Mouse (Mus musculus): ENCODE measurements around the gene Rab6b. TPM values are rescaled to one million over a fixed set of nuclear protein-coding genes. Genes with fewer than 3 reads are reported as not detected.

Gene Rab6b
- 0.13 and 0.27 TPM in 2 replicates for polyA plus RNA-seq (2015; fragmentation: Nextera tagmentation; extraction: Ambion mirVana)

DNA sequence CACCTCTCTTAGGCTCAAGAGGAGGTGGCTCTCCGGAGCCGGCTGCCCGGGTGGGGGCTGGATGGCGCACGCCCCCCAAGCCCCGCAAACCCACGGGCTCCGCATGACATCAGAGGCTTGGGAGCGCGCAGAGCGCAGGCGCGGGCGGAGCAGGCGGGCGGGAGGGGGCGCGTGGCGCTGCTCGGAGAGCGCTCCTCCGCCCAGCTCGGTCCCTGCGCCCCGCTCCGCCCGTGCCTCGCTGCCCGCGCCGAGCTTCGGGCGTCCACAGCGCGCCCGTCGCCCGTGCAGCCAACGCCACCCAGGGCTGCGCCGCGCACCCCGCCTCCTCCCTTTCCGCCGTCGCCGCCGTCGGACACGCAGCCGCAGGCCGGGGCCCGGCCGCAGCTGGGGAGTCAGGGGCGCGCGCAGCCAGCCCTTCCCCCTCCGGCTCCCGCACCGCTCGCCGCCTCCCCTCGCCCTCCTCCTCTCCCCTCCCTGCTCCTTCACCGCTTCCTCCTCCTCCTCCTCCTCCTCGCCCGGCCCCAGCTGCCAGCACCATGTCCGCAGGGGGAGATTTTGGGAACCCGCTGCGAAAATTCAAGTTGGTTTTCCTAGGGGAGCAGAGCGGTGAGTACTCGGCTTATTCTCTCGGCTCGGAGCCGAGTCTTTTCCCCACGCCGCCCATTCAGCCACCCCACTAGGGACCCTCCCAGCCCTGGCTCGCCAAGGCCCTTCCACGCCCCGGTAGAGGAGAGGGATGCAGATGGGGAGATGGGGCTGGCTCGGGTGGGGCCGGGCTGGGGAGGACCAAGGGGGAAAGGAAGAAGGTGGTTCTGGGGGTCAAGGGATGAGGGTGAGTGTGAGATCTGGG is at the start of gene Rab6b:
Gene Rab6b, plus strand, starts transcription at position 167 of the 850 bp plus-strand sequence.
- Histone ChIP-seq H3K4me2 (ENCODE audit: low read depth, low read length) (peak within 1 kb of the TSS; percentile 76), H3K9me3 (replicated peaks; ENCODE audit: control insufficient read depth, low read length) (no peaks in the 10 kb centered on the region), H3K9ac (ENCODE audit: low read depth, low read length) (no peak within 1 kb of the TSS), H3K4me3 (ENCODE audit: low read depth, low read length) (peak within 1 kb of the TSS; percentile 54), H3K36me3 (ENCODE audit: control insufficient read depth, insufficient read depth) (no peaks in the 10 kb centered on the region), H3K27ac (ENCODE audit: low read length) (no peak within 1 kb of the TSS), H3K27me3 (ENCODE audit: control insufficient read depth, insufficient read depth, low read depth, low read length) (peaks cover 46% of the 10 kb centered on the region), H3K4me1 (ENCODE audit: control insufficient read depth, low read depth, low read length) (peaks cover 4% of the 10 kb centered on the region)
- whole genome bisulfite sequencing (ENCODE audit: insufficient replicate concordance) = under 1% methylated on average over 71 of the region's 81 CpGs
- no peak; the same call in 1 of the 2 replicates for ATAC-seq (ENCODE audit: low read depth)

DNA sequence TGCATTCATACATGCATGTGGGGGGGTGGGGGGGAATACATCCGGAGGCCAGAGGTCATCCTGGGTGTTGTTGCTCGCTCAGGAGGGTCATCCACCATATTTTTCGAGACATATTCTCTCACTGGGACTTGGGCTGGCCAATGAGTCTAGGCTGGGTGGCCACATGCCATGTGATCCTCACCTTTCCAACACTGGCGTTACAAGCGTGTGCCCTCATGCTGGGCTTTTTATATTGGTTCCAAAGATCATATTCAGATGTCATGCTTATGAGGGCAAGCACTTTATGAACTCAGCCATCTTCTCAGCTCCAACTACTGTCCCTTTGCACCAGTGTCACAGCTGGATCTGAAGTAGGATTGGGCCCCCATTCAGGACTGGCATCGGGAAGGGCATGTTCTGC is 48.0 kb upstream of the Rab6b start:
- Histone ChIP-seq H3K27me3 (ENCODE audit: control insufficient read depth, insufficient read depth, low read depth, low read length) (no peaks in the 10 kb centered on the region), H3K27ac (ENCODE audit: low read length) (no peak overlapping the region), H3K9me3 (replicated peaks; ENCODE audit: control insufficient read depth, low read length) (no peaks in the 10 kb centered on the region; the same call in 1 of the 2 replicates), H3K4me2 (ENCODE audit: low read depth, low read length) (no peak overlapping the region), H3K4me3 (ENCODE audit: low read depth, low read length) (no peak overlapping the region), H3K36me3 (ENCODE audit: control insufficient read depth, insufficient read depth) (no peaks in the 10 kb centered on the region), H3K4me1 (ENCODE audit: control insufficient read depth, low read depth, low read length) (no peaks in the 10 kb centered on the region), H3K9ac (ENCODE audit: low read depth, low read length) (no peak overlapping the region)
- no peak for ATAC-seq (ENCODE audit: low read depth)
- 67% methylated on average over 6 of the region's 6 CpGs for WGBS (ENCODE audit: insufficient replicate concordance)

DNA sequence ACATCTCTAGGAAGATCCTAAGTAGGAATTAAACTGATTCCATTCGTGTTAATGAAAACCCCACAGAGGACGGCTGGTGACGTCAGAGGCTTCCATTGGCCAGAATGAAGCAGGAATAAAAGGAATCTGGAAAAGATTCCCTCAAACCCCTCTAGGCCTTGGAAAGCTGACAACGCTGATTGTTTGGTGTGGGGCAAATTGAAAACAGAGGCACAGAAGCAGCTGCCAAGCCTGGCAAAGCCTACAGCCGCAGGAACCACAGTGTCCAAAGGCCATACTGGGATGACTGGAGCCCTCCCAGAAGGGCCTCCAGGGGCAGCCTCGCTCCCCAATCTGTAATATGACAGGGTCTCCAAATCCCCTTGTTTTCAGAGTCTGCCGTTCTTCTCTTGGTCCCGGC is 44.7 kb upstream of the Rab6b start:
- Histone ChIP-seq H3K4me2 (ENCODE audit: low read depth, low read length) (no peak overlapping the region), H3K36me3 (ENCODE audit: control insufficient read depth, insufficient read depth) (no peaks in the 10 kb centered on the region), H3K27me3 (ENCODE audit: control insufficient read depth, insufficient read depth, low read depth, low read length) (no peaks in the 10 kb centered on the region), H3K4me3 (ENCODE audit: low read depth, low read length) (no peak overlapping the region), H3K9me3 (replicated peaks; ENCODE audit: control insufficient read depth, low read length) (no peaks in the 10 kb centered on the region; the same call in 1 of the 2 replicates), H3K4me1 (ENCODE audit: control insufficient read depth, low read depth, low read length) (no peaks in the 10 kb centered on the region), H3K9ac (ENCODE audit: low read depth, low read length) (no peak overlapping the region), H3K27ac (ENCODE audit: low read length) (no peak overlapping the region)
- WGBS (ENCODE audit: insufficient replicate concordance) = 63% methylated on average over 8 of the region's 8 CpGs
- no peak for ATAC-seq (ENCODE audit: low read depth)

DNA sequence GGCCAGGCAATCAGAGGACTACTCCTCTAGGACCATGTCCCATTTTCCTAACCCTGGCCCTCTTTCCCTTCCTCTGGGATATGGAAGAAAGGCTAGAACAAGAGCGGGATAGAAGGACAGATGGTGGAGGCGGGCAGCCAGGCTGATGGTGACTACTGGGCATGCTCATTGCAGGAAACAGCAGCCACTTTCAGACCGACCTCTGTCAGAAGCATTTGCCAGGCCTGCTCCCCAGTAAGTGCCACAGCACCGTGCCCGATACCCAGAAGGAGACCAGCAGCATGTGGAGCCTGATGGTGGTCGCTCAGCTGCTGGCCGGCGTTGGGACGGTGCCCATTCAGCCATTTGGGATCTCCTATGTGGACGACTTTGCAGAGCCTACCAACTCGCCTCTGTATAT is 43.9 kb upstream of the Rab6b start:
- WGBS (ENCODE audit: insufficient replicate concordance) = 81% methylated on average over 11 of the region's 11 CpGs
- Histone ChIP-seq H3K4me3 (ENCODE audit: low read depth, low read length) (no peak overlapping the region), H3K27me3 (ENCODE audit: control insufficient read depth, insufficient read depth, low read depth, low read length) (no peaks in the 10 kb centered on the region), H3K9ac (ENCODE audit: low read depth, low read length) (no peak overlapping the region), H3K36me3 (ENCODE audit: control insufficient read depth, insufficient read depth) (no peaks in the 10 kb centered on the region), H3K27ac (ENCODE audit: low read length) (no peak overlapping the region), H3K9me3 (replicated peaks; ENCODE audit: control insufficient read depth, low read length) (no peaks in the 10 kb centered on the region; the same call in 1 of the 2 replicates), H3K4me1 (ENCODE audit: control insufficient read depth, low read depth, low read length) (no peaks in the 10 kb centered on the region), H3K4me2 (ENCODE audit: low read depth, low read length) (no peak overlapping the region)
- ATAC-seq (ENCODE audit: low read depth) = no peak

DNA sequence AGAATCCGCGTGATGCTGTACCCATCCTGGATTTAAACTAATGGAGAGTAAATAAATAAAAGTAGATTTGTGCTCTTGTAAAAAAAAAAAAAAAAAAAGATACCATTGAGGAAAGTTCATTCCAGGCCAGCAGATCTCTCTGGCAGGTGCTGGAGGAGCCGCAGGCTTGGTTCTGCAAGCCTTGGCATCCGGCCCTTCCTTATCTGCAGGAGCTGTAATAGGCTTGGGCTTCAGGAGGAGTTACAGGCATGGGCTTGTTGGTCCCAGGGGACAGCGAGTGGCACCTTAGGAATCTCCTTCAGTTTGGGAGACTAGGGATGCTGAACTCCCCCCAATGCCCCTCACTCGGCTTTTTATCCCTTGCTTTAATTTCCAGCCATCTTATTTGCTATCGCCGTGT is 42.8 kb upstream of the Rab6b start:
- 67% methylated on average over 8 of the region's 8 CpGs for WGBS (ENCODE audit: insufficient replicate concordance)
- Histone ChIP-seq H3K4me1 (ENCODE audit: control insufficient read depth, low read depth, low read length) (no peaks in the 10 kb centered on the region), H3K27me3 (ENCODE audit: control insufficient read depth, insufficient read depth, low read depth, low read length) (no peaks in the 10 kb centered on the region), H3K4me3 (ENCODE audit: low read depth, low read length) (no peak overlapping the region), H3K27ac (ENCODE audit: low read length) (no peak overlapping the region), H3K4me2 (ENCODE audit: low read depth, low read length) (no peak overlapping the region), H3K9ac (ENCODE audit: low read depth, low read length) (no peak overlapping the region), H3K9me3 (replicated peaks; ENCODE audit: control insufficient read depth, low read length) (no peaks in the 10 kb centered on the region; the same call in 1 of the 2 replicates), H3K36me3 (ENCODE audit: control insufficient read depth, insufficient read depth) (no peaks in the 10 kb centered on the region)
- ATAC-seq (ENCODE audit: low read depth) = no peak

DNA sequence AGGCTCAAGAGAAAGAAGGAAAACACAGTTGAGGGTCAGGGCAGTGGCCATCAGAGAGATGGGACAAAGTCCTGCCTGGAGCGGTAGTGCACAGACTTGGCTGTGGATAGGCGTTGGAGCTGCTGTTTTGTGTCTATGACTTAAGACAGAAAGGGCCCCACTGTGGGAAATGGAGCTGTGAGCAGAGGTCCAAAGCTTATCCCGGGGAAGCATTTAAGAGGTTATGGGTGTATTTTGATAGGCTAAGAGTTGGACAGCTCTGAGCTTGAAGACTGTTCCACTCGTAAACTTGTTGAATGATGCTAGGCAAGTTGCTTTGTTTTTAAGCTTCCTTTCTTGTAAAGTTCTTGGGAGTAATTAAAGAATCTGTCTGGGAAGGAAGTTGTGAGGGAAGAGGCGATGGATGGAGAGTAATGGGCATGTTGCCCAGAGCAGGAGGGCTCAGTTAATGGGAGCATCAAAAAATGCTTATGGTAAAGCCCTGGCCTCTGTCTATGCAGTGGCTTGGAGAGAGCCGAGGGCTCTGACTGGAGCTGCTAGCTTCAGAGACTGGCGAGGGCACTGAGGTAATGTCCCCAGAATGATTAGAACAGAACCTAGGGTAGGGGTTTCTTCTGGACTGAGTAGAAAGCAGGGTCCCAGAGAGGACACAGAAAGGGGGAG is 39.9 kb upstream of the Rab6b start:
- H3K4me3 ChIP-seq (ENCODE audit: low read depth, low read length) = no peak overlapping the region
- ATAC-seq (ENCODE audit: low read depth) = no peak
- H3K27ac ChIP-seq (ENCODE audit: low read length) = no peak overlapping the region
- H3K36me3 ChIP-seq (ENCODE audit: control insufficient read depth, insufficient read depth) = no peaks in the 10 kb centered on the region
- H3K27me3 ChIP-seq (ENCODE audit: control insufficient read depth, insufficient read depth, low read depth, low read length) = no peaks in the 10 kb centered on the region
- no peaks in the 10 kb centered on the region for H3K4me1 ChIP-seq (ENCODE audit: control insufficient read depth, low read depth, low read length)
- WGBS (ENCODE audit: insufficient replicate concordance) = 62% methylated on average over 7 of the region's 7 CpGs
- H3K9me3 ChIP-seq (replicated peaks; ENCODE audit: control insufficient read depth, low read length) = no peaks in the 10 kb centered on the region; the same call in 1 of the 2 replicates
- H3K4me2 ChIP-seq (ENCODE audit: low read depth, low read length) = no peak overlapping the region
- H3K9ac ChIP-seq (ENCODE audit: low read depth, low read length) = no peak overlapping the region

DNA sequence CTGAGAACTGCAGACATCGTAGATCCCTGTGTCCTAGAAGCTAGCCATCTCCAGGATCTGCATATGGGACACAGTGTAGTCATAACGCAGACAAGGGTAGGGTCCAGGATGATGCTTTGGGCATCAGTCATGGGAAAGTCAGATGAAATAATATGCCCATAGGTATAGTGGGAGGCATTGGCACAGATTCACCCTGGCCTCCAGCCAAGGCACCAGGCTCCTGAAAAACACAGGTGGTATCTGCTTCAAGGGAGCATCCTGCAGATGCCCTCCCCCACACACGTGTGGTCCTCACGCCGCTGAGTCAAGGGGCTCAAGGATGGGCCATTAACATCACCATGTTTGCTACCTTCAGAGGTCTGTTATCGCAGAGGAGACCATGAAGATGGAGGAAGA is 39.4 kb upstream of the Rab6b start:
- no peak overlapping the region for H3K27ac ChIP-seq (ENCODE audit: low read length)
- no peaks in the 10 kb centered on the region for H3K27me3 ChIP-seq (ENCODE audit: control insufficient read depth, insufficient read depth, low read depth, low read length)
- no peaks in the 10 kb centered on the region for H3K36me3 ChIP-seq (ENCODE audit: control insufficient read depth, insufficient read depth)
- no peaks in the 10 kb centered on the region for H3K9me3 ChIP-seq (replicated peaks; ENCODE audit: control insufficient read depth, low read length)
- H3K9ac ChIP-seq (ENCODE audit: low read depth, low read length) = no peak overlapping the region
- ATAC-seq (ENCODE audit: low read depth) = no peak
- H3K4me2 ChIP-seq (ENCODE audit: low read depth, low read length) = no peak overlapping the region
- no peak overlapping the region for H3K4me3 ChIP-seq (ENCODE audit: low read depth, low read length)
- no peaks in the 10 kb centered on the region for H3K4me1 ChIP-seq (ENCODE audit: control insufficient read depth, low read depth, low read length)
- WGBS (ENCODE audit: insufficient replicate concordance) = 78% methylated on average over 6 of the region's 6 CpGs

DNA sequence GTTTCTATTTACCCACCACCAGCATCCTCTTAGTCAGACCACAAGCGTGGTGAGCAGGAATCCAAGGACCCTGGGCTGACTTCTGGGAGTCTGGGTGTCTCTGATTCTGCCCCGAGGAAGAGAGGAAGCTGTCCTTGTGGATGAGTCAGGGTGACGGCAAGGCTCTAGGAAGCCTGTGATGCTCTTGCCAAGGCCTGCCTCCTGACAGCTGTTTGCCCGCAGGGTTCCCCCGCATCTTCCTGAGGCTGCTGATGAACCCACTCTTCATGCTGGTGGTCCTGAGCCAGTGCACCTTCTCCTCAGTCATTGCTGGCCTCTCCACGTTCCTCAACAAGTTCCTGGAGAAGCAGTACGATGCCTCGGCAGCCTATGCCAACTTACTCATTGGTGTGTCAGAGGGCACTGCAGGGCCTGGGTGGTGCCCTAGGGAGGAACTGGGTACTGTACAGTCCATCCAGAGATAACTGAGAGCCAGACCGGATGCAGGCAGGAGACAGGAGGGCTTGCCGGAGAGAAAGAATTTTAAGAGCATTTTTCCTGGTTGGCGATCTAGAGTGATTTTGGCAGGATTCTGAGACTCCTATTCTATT is 38.6 kb upstream of the Rab6b start:
- 58% methylated on average over 11 of the region's 11 CpGs for WGBS (ENCODE audit: insufficient replicate concordance)
- no peak for ATAC-seq (ENCODE audit: low read depth)
- H3K36me3 ChIP-seq (ENCODE audit: control insufficient read depth, insufficient read depth) = no peaks in the 10 kb centered on the region

More for the DNA sequence above, 38.6 kb upstream of the Rab6b start:
- H3K27me3 ChIP-seq (ENCODE audit: control insufficient read depth, insufficient read depth, low read depth, low read length) = no peaks in the 10 kb centered on the region
- H3K4me2 ChIP-seq (ENCODE audit: low read depth, low read length) = no peak overlapping the region
- H3K4me1 ChIP-seq (ENCODE audit: control insufficient read depth, low read depth, low read length) = no peaks in the 10 kb centered on the region
- H3K9me3 ChIP-seq (replicated peaks; ENCODE audit: control insufficient read depth, low read length) = no peaks in the 10 kb centered on the region
- H3K27ac ChIP-seq (ENCODE audit: low read length) = no peak overlapping the region
- no peak overlapping the region for H3K9ac ChIP-seq (ENCODE audit: low read depth, low read length)
- H3K4me3 ChIP-seq (ENCODE audit: low read depth, low read length) = no peak overlapping the region

All from liver, embryonic 16.5 days (tissue).